8 mouse cellular contexts compared by ENCODE assay signal in genomic region chr8:121949941-121950748, GRCm38 (mm10). TPM values are rescaled to one million over a fixed set of nuclear protein-coding genes. Genes with fewer than 3 reads are reported as not detected.
DNase-seq lines count a peak whose midpoint lies in the region; ATAC-seq lines count a peak whose summit lies in the region.

No protein-coding gene starts in this region.

- H3K9ac ChIP-seq in hindbrain, embryonic 12.5 days: peak overlapping the region; percentile 99

- peaks cover 49% of the 10 kb centered on the region for H3K4me1 ChIP-seq in hindbrain, embryonic 12.5 days

- peaks cover 15% of the 10 kb centered on the region for H3K36me3 ChIP-seq in hindbrain, embryonic 12.5 days

- peak overlapping the region; percentile 94 for H3K27ac ChIP-seq in hindbrain, embryonic 12.5 days

- ATAC-seq in hindbrain, embryonic 12.5 days (ENCODE audit: low FRiP score): peak; percentile 97

- H3K27me3 ChIP-seq in hindbrain, embryonic 12.5 days: 0 out of 2 replicates have a peak, but pooled peaks cover 2% of the 10 kb centered on the region

- peak overlapping the region; percentile 97 for H3K4me3 ChIP-seq in hindbrain, embryonic 12.5 days

- under 1% methylated on average over 61 of the region's 66 CpGs for WGBS in hindbrain, embryonic 12.5 days

- H3K4me2 ChIP-seq in hindbrain, embryonic 12.5 days (replicated peaks): peak overlapping the region; percentile 93

- peak; percentile 99 for DNase-seq in NIH3T3 (ENCODE audit: low read depth)
- peak; percentile 100 for DNase-seq in cerebellum, postnatal 10 days
- peak; percentile 98 for DNase-seq in frontal cortex, postnatal 10 days (ENCODE audit: low spot score in 2 of 2)
- peak; percentile 98 to 99 for DNase-seq in layer of hippocampus, postnatal 14 days (ENCODE audit: low spot score in 2 of 2)
- peak; percentile 99 for DNase-seq in lung, postnatal 14 days
- peak; percentile 98 for DNase-seq in retina, adult 2 months (ENCODE audit: low read depth, low spot score)
- peak; percentile 99 for DNase-seq in thymus, postnatal 36 days

- no peaks in the 10 kb centered on the region for H3K9me3 ChIP-seq in hindbrain, embryonic 12.5 days (replicated peaks)

RNA-seq across cellular contexts. Expression of gene Banp, which starts 0.6 kb away (rescaled TPM):
- 48.3 and 57.3 TPM in 2 replicates for polyA plus RNA-seq in hindbrain, embryonic 12.5 days (2016; fragmentation: Nextera tagmentation; extraction: Ambion mirVana)
- 10 to 100 TPM; 27.1 to 43.0 TPM for total RNA-seq in layer of hippocampus, postnatal 14 days (2021)

RNA-seq across cellular contexts. Expression of gene Car5a, which starts 5.4 kb away (rescaled TPM):
- polyA plus RNA-seq in hindbrain, embryonic 12.5 days (2016; fragmentation: Nextera tagmentation; extraction: Ambion mirVana): 0.18 TPM in 1 of 2 replicates, not detected in the other
- total RNA-seq in layer of hippocampus, postnatal 14 days (2021): not detected

RNA-seq across cellular contexts. Expression of gene Slc7a5, which starts 42.7 kb away (rescaled TPM):
- 29.4 and 33.2 TPM in 2 replicates for polyA plus RNA-seq in hindbrain, embryonic 12.5 days (2016; fragmentation: Nextera tagmentation; extraction: Ambion mirVana)
- 100 to 1,000 TPM; 133 to 140 TPM for total RNA-seq in layer of hippocampus, postnatal 14 days (2021)

Comparison
In these comparisons a context has a peak if more than half of its experiments do, and no peak if none do; other contexts are left out.
1. Peak in every context shown above with its lines: DNase-seq, ATAC-seq, H3K4me3 ChIP-seq and H3K27ac ChIP-seq.